Mouse (Mus musculus) brain, embryonic 18.5 days (tissue): ENCODE measurements around the gene Magi1.

Experiments
- DNase-seq: peaks from one replicate; pipeline ENCODE4 v3.0.0-alpha.2; 2012; ENCODE audit warnings: low read depth, low spot score

Magi1 gene

DNA sequence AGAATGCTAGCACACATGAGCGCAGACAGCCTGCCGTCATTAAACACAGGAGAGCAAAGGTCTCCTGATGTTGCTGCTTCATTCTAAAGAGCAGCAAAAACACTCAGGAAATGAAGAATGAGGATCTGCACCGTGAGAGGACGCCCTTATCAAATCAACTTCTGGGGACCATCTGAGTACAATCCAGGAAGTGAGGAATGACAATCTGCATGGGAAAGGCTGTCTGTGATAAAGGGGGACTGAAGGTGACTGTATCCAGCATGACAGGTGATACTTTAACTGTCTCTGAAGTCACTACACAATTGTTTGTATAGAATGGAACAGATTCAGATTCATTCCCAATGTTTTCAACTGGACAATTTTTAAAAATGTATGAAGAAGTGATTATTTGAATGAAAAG lies 456.8 kb downstream of the Magi1 start:
- no peak for DNase-seq

DNA sequence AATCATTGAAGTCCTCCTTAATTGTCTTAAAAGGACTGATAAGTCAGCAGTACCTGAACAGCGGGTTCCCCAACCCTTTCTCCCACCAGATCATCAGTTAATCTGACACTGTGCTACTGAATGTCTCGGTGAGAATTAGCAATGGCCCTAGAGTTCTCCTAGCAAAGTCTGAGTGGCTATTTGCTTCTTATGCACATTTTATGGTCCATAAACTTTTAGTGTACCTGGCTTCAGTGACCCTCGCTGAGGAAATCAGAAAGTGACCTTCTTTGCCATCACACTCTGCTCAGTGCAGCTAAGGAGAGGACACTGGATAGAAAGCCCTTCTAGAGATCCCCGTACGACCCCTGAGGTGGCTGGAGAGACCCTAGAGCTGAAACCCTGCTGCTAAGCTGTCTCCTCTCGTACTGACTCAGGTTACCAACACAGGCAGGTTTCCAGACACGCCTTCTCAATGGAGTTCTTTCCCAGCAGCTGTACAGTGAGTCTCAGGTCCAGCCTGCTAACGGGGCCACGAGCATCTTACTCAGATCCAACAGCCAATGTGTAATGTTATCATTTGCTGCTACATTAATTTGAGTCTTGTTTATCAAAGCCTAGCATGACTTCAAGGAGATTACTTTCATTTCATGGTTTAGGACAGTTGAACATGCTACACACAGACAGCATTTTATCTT lies 461.4 kb downstream of the Magi1 start:
- no peak for DNase-seq

DNA sequence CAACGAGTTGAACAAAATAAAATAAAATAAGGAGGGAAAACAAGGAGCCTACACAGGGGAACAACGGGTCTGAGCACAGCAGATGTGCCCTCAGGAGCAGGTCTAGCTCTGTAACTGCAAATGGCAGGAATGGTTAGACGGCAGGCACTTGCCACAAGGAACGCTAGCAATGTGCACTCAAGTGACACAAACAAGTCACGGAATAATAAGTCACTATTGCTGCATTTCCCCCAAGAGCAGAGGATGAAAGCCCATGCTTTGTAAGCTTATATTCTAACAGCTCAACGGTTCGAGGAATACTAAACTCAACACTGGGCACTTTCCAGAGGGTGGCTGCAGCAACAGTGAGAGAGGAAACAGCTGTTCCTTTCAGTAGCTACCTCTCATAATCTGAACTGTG lies 462.2 kb downstream of the Magi1 start:
- DNase-seq = no peak

DNA sequence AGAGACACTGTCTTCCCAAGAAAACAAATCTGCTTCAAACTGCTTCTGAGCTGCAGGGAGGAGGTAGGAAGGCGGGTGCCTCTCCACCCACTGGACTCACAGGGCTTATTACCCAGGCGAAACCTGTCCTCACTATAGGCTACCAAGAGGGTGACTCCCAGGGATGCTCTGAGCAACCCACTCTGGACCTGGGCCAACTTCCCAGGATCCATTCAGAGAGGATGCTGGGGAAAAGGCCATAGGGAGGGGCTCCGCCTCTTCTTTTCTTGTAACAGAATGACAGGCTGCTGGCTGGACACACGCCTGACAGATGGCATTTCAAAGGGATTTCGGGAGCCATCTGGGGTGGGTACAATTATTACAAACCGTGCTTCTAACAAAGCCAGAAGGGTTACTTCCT lies 463.8 kb downstream of the Magi1 start:
- peak; percentile 81 for DNase-seq

DNA sequence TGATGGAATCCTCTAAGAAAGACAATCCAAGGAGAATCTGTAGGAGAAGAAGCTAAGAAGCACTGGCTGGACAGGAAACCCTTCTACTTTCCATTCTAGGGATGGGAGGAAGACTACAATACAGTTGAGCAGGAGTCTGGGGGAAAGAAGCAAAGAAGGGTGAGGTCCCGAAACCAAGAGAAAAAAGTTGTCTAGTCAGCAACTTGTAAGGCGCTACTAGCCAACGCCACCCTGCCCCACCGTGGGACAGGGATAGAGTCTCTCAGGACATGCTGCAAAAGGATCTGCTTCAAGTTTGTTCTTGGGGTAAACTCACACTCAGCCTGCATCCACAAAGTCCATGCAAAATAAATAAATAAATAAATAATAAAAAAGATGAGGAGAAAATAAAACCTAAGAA lies 464.4 kb downstream of the Magi1 start:
- DNase-seq = no peak

DNA sequence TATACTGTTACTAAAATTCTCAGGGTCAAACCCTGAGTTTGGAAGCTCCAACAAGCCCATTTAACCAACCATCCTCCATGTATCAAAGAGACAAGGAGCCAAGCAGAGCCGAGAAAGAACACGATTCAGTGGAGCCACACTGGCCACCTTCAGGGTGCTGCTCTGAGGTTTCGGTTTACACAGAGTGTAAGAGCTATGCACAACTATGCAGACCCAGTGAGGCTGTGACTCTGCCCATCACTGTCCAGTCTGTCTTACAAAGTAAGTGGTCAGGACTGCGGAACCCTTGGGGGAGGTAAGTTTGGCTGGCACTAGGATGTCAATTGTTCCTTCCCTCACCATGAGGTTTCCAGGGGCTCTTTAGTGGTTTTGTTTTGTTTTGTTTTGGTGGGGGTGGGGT lies 465.2 kb downstream of the Magi1 start:
- no peak for DNase-seq

DNA sequence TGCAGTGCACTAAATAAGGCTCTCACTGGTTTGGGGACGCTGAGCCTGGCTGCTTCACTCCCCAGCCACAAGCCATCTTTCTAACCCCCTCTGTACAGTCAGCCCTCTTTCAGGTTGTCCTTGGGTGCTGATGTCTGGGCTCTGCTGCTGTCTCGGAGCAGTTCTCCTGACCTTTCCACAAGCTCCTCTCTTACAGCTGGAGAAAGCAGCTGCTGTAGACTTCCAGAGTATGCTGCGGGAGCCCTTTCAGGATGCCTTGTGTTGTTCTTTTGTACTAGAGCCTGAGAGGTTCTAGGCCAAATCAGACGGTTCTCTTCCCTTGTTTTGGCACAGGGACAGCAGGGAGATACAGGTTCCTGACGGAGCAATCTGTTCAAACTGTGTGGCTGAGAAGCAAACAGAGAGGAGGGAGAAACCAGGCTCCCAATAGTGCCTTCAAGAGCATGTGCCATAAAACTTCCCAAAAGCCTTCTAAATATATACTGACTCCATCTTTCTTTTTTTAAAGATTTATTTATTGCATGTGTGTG lies 478.2 kb downstream of the Magi1 start:
- no peak for DNase-seq

DNA sequence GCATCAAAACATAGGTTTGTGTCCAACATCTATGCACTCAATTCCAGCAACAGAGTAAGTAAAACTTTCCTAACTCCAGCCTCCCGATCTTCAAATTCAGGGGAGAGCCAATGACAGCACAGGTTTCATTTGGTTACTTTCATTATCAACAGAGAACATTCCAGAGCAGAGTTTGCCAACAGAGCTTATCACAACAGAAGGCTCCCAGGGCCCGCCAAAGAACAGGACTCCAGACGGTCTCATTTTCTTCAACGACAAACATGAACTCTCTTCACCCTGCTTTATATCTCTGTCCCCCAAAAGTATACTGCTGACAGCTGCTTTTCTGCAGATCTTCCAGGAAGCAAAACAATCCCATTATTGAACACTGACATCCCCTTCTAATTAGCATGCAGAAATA lies 481.3 kb downstream of the Magi1 start:
- DNase-seq = no peak

DNA sequence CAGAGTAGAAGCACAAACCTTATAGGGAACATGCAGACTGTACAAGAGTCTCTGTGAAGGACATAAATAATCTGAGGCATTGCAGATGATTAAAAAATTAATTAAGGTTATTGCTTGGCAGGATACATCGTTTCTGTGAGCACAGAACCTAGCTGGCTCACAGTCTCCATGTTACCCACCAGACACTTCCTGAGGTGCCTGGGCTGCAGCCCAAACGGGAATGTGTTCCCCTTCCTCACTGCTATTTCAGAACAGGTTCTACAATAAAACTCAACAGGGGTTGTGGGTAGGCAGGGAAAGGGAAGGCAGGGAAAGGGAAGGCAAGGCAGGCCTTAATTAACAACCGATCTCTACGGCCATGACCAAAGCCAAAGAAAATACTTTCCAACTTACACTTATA lies 483.3 kb downstream of the Magi1 start:
- no peak for DNase-seq

DNA sequence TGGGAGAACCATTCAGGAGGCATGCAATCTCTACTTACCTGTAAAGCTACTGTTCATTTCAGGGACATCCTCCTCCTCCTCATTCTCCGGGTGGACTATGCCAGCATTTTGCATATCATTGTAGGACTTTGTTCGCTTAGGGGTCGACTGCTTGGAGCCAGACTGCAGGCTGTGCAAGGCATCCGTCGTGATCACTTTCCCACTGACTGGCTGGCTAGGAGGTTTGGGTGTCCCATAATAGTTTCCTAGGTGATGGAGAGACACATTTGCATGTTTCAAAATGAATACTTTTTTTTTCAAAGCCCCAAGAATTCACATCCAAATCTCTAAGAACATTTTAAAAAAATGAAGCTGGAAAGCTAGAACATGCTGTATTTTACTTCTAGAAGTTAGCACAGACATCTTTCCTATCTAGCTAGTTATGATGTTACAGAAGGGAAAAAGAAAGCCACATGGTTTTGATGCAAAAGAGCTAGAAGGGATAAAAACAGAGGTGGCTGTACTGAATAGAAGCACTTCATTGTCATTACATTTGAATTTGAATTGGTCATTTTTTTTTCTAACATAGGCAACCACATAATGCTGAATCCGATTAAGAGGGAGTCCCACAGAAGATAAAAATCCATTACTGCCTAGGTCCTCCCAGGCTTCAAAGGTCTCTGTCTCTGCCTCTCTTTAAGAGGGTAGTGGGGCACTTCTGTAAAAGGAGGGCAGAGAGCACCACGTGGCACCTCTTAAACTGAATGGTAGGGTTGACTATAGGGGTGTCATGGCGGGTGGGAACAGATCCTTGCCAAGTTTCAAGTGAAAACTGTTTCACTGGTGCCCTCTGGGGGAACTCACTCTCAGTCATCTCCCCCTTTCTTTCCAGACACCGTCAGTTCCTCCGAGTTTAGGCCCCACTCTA lies 491.2 kb downstream of the Magi1 start:
- DNase-seq = no peak

DNA sequence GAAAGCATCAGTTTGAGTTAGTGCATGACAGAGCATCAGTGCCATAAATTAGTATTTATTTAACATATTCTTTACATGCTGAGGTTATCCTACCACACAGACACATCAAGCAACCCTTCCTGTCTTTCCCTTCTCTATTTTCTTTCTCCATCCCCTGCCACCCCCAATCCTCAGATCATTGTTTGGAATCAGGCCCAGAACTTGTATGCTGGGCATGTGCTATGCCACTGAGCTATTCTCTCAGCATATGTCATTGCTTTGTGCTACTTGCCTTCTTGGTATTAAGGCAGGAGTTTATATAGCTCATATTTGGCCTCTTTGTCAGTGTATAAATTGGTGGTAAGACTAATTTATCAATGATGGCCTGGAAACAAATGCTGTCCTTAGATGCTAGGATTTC lies 494.0 kb downstream of the Magi1 start:
- no peak for DNase-seq

DNA sequence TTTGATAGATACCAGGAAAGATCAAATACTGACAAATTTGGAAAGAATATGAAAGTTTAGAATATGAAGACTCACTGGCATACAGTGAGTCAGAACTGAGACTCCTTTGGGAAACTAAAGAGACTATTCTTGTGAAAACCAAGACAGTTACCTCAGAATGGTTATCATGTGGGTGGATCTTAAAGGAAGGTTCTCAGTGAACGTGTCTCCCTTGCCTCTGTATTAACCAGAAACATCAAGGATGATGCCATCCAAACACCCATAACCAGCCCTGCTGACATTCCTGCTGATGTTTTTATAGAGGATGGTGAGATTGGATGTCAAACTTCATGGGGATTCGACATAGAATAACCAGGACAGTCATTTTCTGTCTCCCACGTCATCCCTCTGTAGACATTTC lies 496.7 kb downstream of the Magi1 start:
- no peak for DNase-seq

DNA sequence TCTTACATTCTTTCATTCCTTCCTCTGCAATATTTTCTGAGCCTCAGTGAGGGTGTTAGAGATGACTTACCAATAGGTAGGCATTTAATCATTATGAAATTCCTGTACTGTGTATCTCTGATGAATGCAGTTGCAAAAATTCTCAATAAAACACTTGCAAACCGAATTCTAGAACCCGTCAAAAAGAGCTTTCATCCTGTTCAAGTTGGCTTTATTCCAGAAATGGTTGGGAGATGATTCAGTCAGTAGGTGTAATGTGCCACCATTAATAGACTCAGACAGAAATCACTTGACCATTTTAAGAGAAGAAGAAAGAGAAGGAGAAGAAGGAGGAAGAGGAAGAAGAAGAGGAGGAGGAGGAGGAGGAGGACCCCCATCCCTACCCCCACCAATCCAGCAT lies 497.5 kb downstream of the Magi1 start:
- no peak for DNase-seq

DNA sequence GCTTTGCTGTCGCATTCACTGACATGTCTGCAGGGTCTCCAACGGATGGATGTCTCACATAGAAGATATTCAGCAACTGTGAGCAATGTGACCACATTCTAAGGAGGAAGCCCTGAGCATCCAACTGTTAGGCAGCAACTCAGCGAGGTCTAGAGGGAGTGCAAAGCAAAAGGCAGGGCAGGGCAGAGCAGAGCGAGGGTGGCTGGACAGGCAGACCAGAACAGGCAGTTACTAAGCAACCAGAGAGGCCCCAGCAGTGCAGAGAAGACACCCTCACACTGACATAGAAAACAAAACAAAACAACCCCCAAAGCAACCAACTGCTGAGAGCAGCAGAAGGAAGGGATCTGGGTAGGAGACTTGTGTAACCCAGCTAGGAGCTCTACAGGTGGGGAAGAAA lies 512.6 kb downstream of the Magi1 start:
- no peak for DNase-seq

DNA sequence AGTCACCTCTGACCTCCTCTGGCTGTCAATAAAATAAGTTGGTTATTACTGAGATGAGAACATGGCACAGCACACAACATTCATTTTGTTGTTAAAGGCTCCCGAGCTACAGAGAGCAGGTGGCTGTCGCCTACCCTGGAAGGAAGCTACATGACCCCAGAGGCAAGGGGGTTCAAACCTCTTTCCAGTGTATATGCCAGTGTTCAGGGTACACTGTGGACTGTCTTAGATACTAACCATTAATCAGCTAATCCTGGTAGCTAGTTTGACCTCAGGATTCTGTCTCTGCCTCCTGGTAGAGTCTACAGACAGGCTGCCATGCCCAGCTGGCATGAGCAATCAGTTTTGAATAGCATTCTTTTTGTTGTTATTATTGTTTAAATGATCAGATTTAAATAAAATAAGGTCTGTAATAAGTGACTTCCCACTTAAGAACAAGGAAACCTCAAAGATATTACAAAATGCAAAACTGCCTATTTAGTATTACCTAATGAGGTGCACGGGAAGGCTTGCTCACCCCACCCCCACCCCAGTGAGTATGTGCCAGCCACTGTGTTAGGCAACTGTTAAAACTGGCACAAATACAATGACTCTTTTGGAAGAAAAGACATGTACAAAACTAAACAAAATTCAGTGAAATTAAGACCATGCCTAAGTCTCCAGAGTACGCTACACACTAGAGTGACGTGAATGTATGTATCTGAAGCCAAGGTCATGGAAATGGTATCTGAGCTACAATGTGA lies 513.3 kb downstream of the Magi1 start:
- DNase-seq = no peak

DNA sequence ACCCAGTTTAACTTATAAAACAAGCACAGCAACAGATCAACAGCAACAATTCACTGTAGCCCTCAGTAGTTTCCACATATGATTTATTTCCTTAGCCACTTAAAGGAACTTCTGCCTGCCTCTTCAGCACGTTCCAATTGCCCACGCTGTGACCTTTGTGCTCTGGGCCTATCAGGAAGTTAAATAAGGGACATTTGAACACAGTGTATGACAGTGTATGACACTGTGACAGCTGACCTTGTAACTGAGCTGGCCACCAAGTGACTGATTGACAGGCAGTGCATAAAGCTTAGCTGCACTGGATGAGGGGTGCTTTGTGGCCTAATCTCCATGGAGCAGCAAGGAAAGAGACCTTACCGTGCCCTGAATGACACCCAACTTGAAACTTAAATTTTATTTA lies 525.6 kb downstream of the Magi1 start:
- no peak for DNase-seq

DNA sequence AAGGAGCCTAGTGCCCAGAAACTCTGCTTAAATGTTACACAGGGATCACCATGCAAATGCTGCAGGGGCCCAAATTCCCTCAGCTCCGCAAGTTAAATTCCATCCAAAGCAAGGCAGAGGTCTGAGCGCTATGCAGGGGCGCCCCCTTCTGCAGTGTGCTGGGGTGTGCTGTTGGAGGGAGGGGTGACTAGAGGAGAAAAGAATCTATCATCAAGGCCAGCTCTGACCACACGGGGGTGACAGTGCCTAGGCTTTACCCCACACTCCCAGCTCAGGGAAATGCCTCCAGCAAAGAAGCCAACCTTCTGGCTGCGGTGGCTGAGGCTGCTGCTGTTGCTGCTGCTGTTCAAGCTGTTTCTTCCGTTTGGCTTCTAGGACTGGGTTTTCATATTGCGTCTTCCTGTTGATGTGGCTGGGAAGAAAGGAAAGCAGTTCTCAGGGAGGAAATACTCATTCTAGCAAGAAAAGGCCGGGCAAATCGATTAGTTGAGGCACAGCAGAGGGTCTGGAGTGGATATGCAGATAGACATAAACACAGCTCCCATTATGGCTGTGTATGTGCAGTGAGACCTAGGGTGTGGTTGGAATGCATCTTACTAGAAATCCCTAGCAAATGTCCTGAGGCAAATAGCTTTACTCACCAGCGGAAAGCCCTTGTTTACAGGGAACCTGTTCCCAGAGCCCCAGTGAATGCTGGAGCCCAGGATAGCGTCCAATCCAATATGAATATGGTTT lies 526.2 kb downstream of the Magi1 start:
- DNase-seq = peak; percentile 66

DNA sequence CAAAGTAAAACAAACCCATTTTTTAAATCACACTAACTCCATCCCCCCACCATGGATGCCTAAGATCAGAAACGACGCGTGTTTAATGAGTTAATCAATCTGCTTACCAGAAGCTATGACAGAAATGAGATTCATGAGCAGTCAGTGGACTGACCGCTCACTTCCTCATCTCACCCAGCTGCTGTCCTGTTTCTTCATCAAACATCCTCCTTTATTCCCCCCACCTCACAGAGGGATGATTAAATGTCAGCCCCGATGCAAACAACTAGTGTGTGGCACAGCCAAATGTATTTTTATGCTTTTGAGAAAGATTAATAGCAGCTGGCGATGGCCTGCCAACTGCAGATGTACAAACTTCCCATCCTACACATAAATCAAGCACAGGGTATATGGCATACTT lies 540.6 kb downstream of the Magi1 start:
- no peak for DNase-seq

DNA sequence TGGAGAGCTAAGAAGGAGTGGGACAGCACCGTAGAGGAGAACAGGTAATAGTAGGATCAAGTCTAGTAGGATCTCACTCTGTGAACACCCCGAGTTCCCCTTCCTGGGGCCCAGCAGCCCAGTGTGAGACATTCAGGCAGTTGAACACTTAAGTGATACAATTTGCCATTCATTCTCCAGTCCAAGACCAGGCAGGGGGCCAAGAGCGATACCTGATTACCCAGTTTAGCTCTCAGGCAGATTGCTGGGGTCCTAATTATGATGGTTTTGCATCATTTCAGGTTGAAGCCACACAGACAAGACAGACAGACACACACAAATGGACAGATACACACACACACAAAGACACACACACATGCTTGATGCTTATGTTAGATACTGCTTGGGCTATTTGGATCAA lies 543.9 kb downstream of the Magi1 start:
- no peak for DNase-seq

DNA sequence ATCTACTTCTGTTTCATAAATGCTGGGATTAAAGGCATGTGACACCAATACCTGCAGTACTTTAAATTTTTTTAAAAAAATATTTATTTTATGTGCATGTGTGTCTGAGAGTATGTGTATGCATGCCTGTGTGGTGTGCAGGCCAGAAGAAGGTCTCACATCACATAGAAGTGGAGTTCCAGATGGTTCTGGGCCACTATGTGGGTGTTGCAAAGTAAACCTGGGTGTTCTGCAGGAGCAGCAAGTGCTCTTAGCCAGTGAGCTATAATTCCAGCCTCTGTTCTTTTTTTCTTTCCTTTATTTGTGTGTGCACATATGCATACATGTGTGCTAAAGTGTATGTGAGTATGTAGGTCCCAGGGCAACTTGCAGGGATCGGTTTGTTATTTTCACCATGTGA lies 546.6 kb downstream of the Magi1 start:
- DNase-seq = no peak

DNA sequence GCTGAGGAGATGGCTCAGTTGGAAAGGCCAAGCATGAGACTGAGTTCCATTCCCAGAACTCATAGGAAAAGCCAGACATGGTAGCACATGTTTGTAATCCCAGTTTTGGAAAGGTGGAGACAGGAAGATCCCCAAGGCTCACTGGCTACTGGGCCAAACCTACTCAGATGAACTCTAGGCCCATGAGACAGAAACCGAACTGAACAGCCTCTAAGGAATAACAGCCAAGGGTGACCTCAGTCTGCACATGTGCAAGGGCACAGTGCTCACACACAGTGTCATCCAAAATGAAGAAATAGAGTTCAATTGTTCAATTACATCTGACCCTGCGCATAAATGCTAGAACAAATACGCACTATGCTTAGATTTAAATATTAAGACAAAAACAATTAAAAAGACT lies 547.6 kb downstream of the Magi1 start:
- no peak for DNase-seq

DNA sequence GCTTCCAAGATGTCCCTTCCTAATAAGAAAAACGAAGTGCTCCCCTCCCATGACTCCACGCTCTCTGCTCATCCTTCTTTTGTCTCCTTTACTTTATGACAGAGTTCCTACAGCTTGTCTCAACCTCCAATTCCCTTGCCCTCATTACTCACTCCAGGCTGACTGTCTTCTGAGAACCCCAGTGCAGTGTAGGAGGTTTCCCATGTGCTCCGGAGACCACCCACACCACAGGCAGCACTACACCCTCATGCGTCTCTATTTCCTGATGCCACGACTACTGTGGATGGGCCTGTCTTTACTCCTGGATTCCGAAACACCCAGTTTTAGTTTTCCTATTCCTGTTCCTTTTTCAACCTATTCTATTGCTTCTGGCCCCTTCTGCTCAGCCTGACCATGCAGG lies 549.9 kb downstream of the Magi1 start:
- no peak for DNase-seq
